Mouse (Mus musculus) fibroblast of lung, adult 2 months (primary cell): ENCODE measurements around the gene Gm21719.
"Not testable (repeated sequence)": the region's sequence is repeated elsewhere in the genome, so short reads cannot be mapped to it uniquely, and the experiment has no call there.

ENCODE experiments used
- DNase-seq: peaks from one replicate; pipeline ENCODE4 v3.0.0-alpha.2; 2011; ENCODE audit warnings: low read depth

Gene Gm21719

GRCm38 (mm10) chrY:6682772-6683171, at the start of gene Gm21719:
Gene Gm21719 (minus strand): TSS chrY:6682872.
- DNase-seq: not testable (repeated sequence)
